Mouse (Mus musculus) intestine, postnatal 0 days (tissue): ENCODE measurements around the gene Asic2. TPM values are rescaled to one million over a fixed set of nuclear protein-coding genes. Genes with fewer than 3 reads are reported as not detected.

Experiments used
- ATAC-seq: fragments of 200-750 bp; cut with Nextera tagmentation; 2 replicates; pipeline ENCODE4 v1.8.0; 2017; ENCODE audit warnings: mild to moderate bottlenecking, moderate TSS enrichment, moderate library complexity
- H3K27ac ChIP-seq: fragments of 300-500 bp; sonication (generic); 2 replicates; pipeline ENCODE4 v1.5.1; 2014; ENCODE audit warnings: mild to moderate bottlenecking, low read depth, low read length, moderate library complexity
- H3K27me3 ChIP-seq: fragments of 300-500 bp; sonication (generic); replicated peaks from 2 replicates; pipeline ENCODE4 v1.6.1; 2014; ENCODE audit warnings: low read length, mixed read lengths; ENCODE audit not compliant: control insufficient read depth, insufficient read depth
- H3K36me3 ChIP-seq: fragments of 300-500 bp; sonication (generic); 2 replicates; pipeline ENCODE4 v1.6.1; 2014; ENCODE audit warnings: mild to moderate bottlenecking, moderate library complexity; ENCODE audit not compliant: control insufficient read depth, insufficient read depth
- H3K4me1 ChIP-seq: fragments of 300-500 bp; sonication (generic); replicated peaks from 2 replicates; pipeline ENCODE4 v1.6.1; 2014; ENCODE audit warnings: antibody characterized with exemption, low read length, mixed read lengths; ENCODE audit not compliant: control insufficient read depth, insufficient read depth
- H3K4me2 ChIP-seq: fragments of 300-500 bp; sonication (generic); replicated peaks from 2 replicates; pipeline ENCODE4 v1.6.1; 2014; ENCODE audit warnings: low read depth, mild to moderate bottlenecking, moderate library complexity
- H3K4me3 ChIP-seq: fragments of 300-500 bp; sonication (generic); 2 replicates; pipeline ENCODE4 v1.5.1; 2014; ENCODE audit warnings: low read depth, low read length
- H3K9ac ChIP-seq: fragments of 300-500 bp; sonication (generic); 2 replicates; pipeline ENCODE4 v1.6.1; 2014; ENCODE audit warnings: mild to moderate bottlenecking, low read depth, low read length
- H3K9me3 ChIP-seq: fragments of 300-500 bp; sonication (generic); 2 replicates; pipeline ENCODE4 v1.6.1; 2016; ENCODE audit warnings: mixed run types; ENCODE audit not compliant: control insufficient read depth
- CTCF ChIP-seq: sonication (generic); IDR thresholded peaks from 2 replicates; pipeline ENCODE4 v1.5.1; 2016; ENCODE audit warnings: low read depth, mild to moderate bottlenecking, control low read depth, antibody characterized with exemption, moderate library complexity
- WGBS: fragments of 180-500 bp; shearing (Covaris S2); extraction: QIAGEN DNeasy Blood & Tissue Kit; methylation state at CpG from one replicate; pipeline ENCODE4 v1.1.7; 2014; 5-methylcytosine and 5-hydroxymethylcytosine counted together
- polyA plus RNA-seq: library from polyadenylated mRNA; unstranded; fragments of >200 nt; fragmentation: Nextera tagmentation; extraction: Ambion mirVana; gene quantifications from 2 replicates; pipeline ENCODE4 v1.2.1, GENCODE M21; 2015

Gene Asic2
- polyA plus RNA-seq, 1 experiment from 2014 or later, result 0.55 TPM

DNA sequence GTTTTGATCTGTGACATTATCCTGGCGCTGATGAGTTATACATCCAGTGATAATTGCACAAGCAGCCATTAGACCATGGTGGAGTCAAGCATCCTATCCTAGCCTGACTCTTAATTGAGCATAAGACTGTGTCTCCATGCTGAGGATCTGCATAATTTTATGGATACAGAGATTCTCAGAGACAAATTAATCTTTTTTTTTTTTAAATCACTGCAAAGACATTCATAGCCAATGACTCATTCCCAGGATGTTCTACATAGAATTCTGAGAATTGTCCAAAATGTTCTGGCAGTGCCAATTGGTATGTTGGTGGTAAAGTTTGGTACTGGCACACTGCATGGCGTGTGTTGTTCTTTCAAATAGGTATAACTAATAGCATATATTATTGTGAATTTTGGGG lies 272.8 kb downstream of the Asic2 start:
- 90% methylated on average over 2 of the region's 2 CpGs for WGBS
- Histone ChIP-seq H3K27ac (no peak overlapping the region), H3K9ac (no peak overlapping the region), H3K9me3 (no peaks in the 10 kb centered on the region), H3K4me3 (no peak overlapping the region), H3K27me3 (no peaks in the 10 kb centered on the region), H3K36me3 (no peaks in the 10 kb centered on the region), H3K4me1 (no peaks in the 10 kb centered on the region), H3K4me2 (no peak overlapping the region)
- no peak for TF ChIP-seq CTCF
- ATAC-seq, result no peak

GRCm38 (mm10) chr11:81680511-81680910 lies 287.7 kb downstream of the Asic2 start:
- H3K4me1 ChIP-seq, result no peaks in the 10 kb centered on the region
- H3K4me3 ChIP-seq, result no peak overlapping the region
- H3K9ac ChIP-seq, result no peak overlapping the region
- no peaks in the 10 kb centered on the region for H3K36me3 ChIP-seq
- WGBS, result 75% methylated on average over 2 of the region's 2 CpGs
- no peak for ATAC-seq
- no peak overlapping the region for H3K4me2 ChIP-seq
- no peaks in the 10 kb centered on the region for H3K9me3 ChIP-seq
- H3K27ac ChIP-seq, result no peak overlapping the region
- no peaks in the 10 kb centered on the region for H3K27me3 ChIP-seq
- TF ChIP-seq CTCF, result no peak

DNA sequence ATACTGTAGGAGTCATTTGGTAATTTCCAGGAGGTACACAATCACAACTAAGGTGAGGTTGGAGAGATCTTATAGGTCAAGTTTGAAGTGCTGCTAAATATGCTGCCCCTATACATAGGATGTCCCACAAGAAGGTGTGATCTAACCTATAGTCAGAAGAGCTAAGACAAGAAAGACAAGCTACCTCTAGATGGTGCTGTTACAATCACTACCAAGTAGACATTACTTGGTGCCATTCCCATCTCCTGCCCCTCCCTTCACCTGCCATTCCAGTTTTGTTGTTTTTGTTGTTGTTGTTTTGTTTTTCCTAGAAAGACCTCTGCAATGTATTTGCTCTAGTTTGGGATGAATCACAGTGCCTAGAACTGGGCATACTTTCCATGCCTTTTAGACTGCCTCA lies 296.5 kb downstream of the Asic2 start:
- H3K36me3 ChIP-seq, result no peaks in the 10 kb centered on the region
- H3K9me3 ChIP-seq, result no peaks in the 10 kb centered on the region
- no peaks in the 10 kb centered on the region for H3K4me1 ChIP-seq
- no peak overlapping the region for H3K4me3 ChIP-seq
- 0 out of 2 replicates have a peak, but pooled peaks have one; percentile 33 for TF ChIP-seq CTCF
- ATAC-seq, result no peak
- no peak overlapping the region for H3K27ac ChIP-seq
- no peak overlapping the region for H3K4me2 ChIP-seq
- H3K27me3 ChIP-seq, result no peaks in the 10 kb centered on the region
- no peak overlapping the region for H3K9ac ChIP-seq

DNA sequence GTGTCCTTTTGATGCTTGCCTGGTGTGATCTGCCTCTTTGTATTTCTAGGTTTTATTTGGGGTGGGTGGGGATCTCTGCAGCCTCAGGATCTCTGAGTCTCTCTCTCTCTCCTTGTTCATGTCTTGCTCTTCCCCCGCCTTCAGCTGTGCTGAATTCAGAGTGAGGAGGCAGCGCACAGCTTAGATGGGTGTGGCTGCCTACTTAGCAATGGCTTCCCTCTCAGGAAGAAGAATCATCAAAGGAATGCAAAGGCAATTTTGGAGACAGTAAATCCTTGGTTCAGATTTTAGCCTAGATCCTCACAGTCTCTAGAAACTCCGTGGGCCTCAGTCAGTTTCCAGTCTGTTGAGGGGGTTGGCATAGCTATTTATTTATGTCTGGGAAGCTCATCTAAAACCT lies 297.8 kb downstream of the Asic2 start:
- Histone ChIP-seq H3K4me1 (no peaks in the 10 kb centered on the region), H3K27me3 (no peaks in the 10 kb centered on the region), H3K4me3 (no peak overlapping the region), H3K9ac (no peak overlapping the region), H3K4me2 (no peak overlapping the region), H3K36me3 (no peaks in the 10 kb centered on the region), H3K27ac (no peak overlapping the region), H3K9me3 (no peaks in the 10 kb centered on the region)
- WGBS, result 69% methylated on average over 3 of the region's 3 CpGs
- ATAC-seq, result no peak
- TF ChIP-seq CTCF, result no peak

- Histone ChIP-seq H3K9ac (no peak overlapping the region), H3K27ac (no peak overlapping the region), H3K36me3 (no peaks in the 10 kb centered on the region), H3K4me2 (no peak overlapping the region), H3K4me1 (no peaks in the 10 kb centered on the region), H3K9me3 (no peaks in the 10 kb centered on the region), H3K4me3 (no peak overlapping the region), H3K27me3 (no peaks in the 10 kb centered on the region)
- WGBS, result 71% methylated on average over 1 of the region's 1 CpGs
- no peak for TF ChIP-seq CTCF
- no peak for ATAC-seq
Measured at GRCm38 (mm10) chr11:81658850-81659249, 309.4 kb downstream of the Asic2 start.

GRCm38 (mm10) chr11:81657121-81657520 lies 311.1 kb downstream of the Asic2 start:
- no peaks in the 10 kb centered on the region for H3K36me3 ChIP-seq
- TF ChIP-seq CTCF, result no peak
- H3K4me2 ChIP-seq, result no peak overlapping the region
- H3K9me3 ChIP-seq, result no peaks in the 10 kb centered on the region
- no peak overlapping the region for H3K4me3 ChIP-seq
- H3K4me1 ChIP-seq, result no peaks in the 10 kb centered on the region
- no peak overlapping the region for H3K9ac ChIP-seq
- no peak for ATAC-seq
- no peaks in the 10 kb centered on the region for H3K27me3 ChIP-seq
- H3K27ac ChIP-seq, result no peak overlapping the region
- 24% methylated on average over 2 of the region's 2 CpGs for WGBS

DNA sequence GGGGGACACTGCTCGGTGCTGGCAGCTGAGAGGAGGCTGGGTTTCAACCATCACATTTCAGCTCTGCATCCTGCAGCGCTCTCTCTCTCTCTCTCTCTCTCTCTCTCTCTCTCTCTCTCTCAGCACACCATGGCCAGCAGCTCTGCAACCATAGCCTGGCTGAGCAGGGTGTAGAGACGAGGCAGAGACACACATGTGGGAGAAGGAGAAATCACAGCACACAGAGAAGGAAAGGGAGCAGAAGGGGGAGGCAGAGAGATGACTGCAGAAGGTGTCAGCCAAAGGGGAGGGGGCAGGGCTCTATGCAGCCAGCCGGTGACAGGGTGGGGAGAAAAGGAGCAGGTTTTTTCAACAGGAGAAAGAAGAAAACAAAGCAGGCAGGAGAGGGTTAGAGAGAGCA lies 320.4 kb downstream of the Asic2 start:
- Histone ChIP-seq H3K4me1 (no peaks in the 10 kb centered on the region), H3K9ac (no peak overlapping the region), H3K4me3 (no peak overlapping the region), H3K27ac (no peak overlapping the region), H3K27me3 (no peaks in the 10 kb centered on the region), H3K9me3 (no peaks in the 10 kb centered on the region), H3K36me3 (no peaks in the 10 kb centered on the region), H3K4me2 (no peak overlapping the region)
- WGBS, result 34% methylated on average over 4 of the region's 4 CpGs
- TF ChIP-seq CTCF, result no peak
- ATAC-seq, result no peak
